Mouse (Mus musculus) monocyte, adult 5-6 weeks (primary cell): ENCODE results near the gene Arhgef28. TPM values are rescaled to one million over a fixed set of nuclear protein-coding genes. Genes with fewer than 3 reads are reported as not detected.
"Not testable (repeated sequence)": the region's sequence is repeated elsewhere in the genome, so short reads cannot be mapped to it uniquely, and the experiment has no call there.

Source experiments
- ATAC-seq: fragments of 153-309, 156-312 bp; replicated peaks from 2 replicates; pipeline ENCODE4 v1.8.0; 2017; ENCODE audit warnings: mild to moderate bottlenecking; ENCODE audit not compliant: low TSS enrichment, insufficient number of reproducible peaks, severe bottlenecking, poor library complexity, low FRiP score
- total RNA-seq: library from RNA; stranded (forward); fragments of 200-1000, 200-491, 200-594 nt; gene quantifications from 3 replicates; pipeline ENCODE4 v1.2.3, GENCODE M21; 2017

Gene Arhgef28
- total RNA-seq, 1 experiment from 2014 or later, result not detected

DNA sequence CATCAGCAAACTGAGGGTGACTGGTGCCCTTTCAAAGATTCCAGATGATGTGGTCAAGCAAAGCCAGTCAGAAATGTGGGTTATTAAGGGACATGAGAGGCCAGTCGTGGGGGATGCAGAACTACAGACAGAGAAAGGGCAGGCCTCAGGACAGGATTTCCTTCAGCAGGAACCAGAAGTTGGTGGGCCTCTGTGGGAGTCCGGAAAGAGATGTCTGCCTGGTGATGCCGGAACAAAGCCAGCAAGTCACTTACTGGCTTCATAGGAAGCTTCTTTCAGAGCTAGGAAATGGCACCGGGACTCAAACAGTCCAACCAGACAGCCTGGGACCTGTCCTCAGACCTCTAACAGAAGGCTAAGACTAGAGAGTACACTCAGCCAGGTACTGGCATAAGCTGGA, 67.5 kb downstream of the Arhgef28 start:
- ATAC-seq, result no peak

DNA sequence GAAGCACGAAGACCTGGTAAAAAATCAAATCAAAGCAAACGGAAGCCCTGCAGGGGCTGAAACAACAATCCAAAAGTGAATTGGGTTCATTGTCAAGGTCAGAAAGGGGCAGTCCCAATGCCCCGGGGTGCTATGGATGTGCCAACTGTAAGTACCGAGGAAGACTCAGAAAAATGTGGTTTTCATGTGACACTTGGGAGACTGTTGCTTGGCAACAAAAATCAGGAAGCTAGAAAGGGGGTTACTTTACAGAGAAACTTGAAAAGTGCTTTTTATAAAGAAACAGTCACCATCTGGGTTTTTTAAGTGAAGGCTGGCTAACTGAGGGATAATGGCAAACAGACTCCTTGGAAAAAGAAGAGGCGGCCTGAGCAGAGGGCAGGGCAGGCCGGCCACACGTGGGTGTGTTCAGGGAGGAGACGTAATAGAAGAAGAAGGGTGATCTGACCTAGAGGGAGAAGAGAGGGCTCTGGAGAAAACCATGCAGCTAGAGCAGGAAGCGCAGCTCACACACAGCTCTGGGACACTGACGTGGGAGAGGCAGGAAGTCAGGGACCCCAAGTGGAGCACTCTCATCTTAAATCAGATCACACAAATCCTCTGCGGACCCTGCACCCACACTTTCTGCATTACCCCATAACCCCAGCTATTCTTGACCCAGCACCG, 70.2 kb downstream of the Arhgef28 start:
- ATAC-seq, result no peak

DNA sequence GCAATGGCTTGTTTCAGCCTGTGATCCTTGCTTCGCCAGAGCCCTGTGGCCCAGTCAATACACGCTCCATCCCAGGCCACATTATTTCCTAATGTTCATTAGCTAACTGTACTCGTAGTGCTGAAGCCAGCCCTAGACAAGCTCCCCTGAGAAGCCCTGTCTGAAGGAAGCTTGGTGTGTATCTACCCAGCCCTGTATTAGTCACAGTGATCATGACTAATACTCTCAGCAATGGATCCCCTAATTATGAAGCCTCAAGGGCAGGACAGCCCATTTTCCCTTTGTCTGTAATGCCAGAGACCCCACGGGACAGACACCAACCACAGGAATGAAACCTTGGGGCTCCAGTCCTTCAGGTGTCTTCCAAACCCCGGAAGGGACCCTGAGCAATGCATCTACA, 73.3 kb downstream of the Arhgef28 start:
- no peak for ATAC-seq

DNA sequence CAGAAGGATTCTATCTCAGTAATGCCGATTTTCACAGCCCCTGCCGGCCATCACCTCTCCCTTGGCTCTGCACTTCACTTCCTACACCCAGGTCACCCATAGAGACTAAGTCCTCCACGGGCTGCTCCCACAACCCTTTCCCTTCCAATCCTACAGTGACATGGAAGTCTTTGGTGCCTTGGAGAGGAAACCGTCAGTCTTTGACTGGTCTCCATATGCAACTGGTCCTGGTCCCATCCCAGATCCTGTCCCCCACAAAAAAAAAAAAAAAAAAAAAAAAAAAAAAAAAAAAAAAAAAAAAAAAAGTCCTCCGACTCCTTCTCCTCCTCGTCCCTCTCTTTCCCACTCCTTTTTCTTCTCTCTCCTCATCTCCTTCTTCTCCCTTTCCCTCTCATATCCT, 74.0 kb downstream of the Arhgef28 start:
- ATAC-seq, result no peak

DNA sequence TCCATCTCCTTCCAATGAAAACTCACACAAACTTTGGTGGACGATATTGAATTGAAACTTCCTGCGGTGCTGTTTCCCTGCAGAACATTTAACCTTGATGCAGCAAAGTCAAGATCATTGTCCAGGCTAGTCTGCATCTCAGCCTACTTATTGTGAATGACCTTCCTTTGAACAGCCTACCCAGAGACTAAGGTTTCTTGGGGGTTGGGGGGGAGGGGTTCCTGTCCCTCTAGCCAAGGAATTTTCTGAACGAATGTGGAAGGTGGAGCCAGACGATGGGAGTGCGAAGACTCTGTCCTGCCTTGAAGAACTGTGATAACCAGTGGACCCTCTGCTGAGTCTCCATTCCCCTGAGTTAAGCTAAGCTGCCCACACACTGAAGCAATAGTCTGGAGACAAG, 80.6 kb downstream of the Arhgef28 start:
- no peak for ATAC-seq

DNA sequence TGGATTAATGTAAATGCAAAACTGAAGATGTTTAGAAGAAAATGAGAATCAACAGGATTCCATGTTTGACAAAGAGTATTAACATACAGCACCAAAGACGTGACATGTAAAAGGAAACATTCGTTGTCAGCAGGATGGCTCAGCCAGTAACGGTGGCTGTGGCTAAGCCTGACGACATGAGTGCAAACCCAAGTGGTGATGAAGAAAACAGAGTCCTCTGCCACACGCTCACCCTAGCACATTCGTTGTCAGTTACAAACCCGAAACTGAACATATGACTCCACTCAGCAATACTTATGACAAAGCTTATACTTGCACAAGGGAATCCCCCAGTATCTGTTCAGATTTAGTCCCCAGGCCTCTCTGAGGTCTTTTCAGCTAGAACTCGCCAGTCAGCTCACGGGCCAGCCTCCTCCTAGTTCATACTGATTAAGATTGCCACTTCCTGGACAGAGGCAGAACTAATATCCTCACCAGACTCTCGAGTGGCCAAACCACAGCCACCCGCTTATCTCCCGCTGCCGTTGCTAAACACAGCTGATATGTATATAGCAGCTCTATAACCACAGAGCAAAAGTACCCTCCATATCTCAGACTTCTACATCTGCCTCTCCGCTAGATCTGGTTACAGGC, 82.0 kb downstream of the Arhgef28 start:
- ATAC-seq, result peak; percentile 56

DNA sequence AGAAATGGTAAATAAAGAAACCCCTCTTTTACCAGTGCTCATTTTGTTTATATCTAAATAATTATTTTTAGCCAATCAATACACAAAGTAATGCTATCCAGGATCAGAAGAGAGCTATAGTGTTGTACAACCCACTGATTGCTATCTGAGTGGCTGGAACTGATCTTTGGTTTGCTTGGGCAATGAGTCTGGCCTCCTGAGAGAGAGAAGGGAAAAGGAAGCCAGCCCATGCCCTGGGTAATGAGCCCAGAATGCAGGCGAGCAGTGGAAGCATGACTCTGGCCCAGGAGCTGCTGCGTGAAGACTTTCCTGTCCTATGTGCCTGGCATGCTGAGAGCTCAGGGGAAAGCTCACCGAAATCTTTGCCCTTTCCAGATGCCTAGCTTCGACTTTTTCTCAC, 83.5 kb downstream of the Arhgef28 start:
- ATAC-seq, result no peak

DNA sequence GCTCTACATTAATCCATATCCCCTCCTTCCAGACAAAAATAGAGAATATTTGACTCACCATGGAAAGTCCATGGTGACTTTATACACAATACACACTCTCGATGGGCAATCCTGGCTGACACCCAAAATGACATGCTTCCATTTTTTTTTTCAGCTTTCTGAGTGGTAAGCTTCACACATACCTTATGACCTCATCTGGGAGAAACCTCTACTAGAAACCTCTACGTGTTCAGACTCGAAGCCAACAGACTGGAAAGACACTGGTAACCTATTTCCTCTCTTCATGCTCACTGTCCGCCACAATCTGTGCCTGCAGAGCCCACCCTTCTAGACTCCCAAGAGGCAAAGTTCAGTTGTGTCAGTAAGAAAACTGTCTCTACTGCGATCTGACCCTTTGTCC, 84.2 kb downstream of the Arhgef28 start:
- ATAC-seq, result no peak

DNA sequence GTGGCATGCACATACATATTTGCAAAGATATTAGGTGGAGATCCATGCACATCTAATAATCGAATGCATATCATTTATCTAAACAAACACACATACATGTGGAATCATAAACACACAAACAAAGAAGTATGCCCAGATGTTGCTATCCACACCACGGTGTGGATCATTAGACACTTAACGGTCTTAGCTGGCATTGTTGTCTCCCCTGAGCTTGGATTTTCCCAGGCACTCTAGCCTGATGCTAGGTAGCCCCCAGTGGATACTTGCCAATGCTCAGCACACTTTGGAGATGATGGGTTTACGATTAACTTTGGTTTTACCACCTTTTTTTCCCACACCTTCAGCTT, 85.1 kb downstream of the Arhgef28 start:
- no peak for ATAC-seq

DNA sequence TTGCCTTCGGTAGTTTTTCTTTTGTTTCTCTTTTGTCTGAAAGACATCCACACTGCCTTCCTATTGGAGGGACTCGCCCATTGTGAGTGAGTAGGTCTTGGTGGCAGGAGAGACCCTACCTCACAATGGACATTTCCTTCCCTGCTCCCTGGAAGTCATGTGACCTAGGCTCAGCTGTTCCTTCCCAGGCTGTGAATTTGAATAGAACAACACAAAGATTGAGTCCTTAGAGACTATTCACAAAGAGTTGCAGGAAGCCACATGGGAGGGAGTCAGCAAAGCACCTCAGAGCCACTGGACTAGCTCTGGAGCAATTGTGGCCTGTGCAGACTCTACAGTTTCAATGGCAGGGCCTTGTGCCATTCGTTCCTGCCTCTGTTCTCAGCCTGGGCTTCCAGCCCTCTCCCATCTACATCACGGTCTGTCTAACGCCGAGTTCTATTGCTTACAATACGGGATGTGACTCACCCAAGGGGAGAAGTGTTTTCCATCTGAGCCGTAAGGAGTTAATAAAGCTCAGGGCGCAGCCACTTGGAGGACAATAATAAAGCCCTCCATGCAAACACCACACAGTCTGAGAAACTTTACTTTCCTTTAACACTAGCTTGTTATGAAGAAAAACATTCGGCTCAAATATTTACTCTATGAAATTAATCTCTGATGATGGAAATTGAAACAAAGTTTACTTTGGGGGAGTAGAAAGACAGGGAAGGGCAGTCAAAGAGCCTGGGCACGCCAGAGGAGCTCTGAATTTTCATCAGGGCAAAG, 85.7 kb downstream of the Arhgef28 start:
- no peak for ATAC-seq

DNA sequence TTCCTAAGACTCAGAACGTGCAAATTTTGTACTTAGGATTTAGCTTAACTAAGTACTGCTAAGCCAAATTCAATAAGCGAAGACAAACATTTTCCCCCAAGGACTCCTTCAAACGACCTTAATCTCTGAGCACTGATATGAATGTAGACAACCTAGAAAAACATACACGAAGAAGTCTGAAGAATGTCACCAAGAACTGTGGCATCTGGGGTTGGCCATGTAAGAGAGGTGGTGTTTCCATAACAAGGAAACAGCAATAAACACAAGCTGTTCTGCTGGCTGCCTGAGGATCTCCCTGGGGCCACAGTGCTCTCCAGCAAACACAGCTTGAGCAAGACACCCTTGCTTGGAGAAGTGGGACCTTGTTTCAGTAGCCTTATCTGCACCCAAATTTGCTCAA, 87.9 kb downstream of the Arhgef28 start:
- ATAC-seq, result no peak

DNA sequence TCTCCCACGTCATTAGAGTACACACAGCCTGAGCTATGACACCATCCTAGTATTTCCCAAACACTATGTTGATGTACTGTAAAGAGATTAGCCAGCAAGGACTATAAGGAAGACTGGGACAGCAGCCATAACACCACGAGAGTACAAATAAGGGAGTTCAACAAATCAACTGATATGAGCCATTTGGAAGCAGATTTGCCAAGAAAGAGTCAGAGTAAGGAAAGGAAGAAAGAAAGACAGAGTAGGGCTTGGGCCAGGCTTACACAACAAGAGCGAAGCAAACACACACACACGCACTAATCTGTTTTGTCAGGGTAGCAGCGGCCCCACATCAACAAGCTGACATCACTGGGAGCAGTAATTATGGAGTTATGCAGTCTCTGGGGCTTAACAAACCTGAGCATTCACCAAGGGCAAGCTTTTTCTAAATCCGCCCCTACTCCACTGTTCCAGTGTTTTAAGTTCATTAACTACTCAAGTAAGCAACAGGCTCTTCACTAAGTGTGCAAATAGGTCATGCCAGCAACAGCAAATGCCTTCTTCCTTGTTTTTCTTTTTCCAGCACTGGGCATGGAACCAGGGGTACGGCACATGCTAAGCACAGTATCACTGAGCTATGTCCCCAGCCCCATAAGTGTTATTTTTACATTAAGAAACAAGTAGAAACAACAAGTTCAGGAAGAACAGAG, 88.5 kb downstream of the Arhgef28 start:
- no peak for ATAC-seq

DNA sequence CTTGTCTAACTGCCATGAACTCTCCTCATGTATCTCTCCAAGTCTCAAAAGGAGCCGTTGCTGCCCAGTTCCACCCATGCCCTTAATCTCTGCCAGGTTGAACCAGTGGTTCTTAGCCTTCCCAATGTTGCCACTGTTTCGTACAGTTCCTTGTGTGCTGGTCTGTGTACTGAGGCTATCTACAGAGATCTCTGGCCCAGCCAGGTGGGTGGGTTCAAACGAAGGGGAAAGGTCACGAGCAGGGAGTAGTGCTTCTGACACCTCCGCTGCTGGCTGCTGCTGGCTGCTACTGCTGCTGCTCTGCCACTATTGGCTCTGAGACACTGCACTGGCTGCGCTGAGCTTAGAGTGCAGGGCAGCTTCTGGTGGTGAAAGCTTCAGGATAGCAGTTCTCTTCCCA, 90.6 kb downstream of the Arhgef28 start:
- no peak for ATAC-seq

DNA sequence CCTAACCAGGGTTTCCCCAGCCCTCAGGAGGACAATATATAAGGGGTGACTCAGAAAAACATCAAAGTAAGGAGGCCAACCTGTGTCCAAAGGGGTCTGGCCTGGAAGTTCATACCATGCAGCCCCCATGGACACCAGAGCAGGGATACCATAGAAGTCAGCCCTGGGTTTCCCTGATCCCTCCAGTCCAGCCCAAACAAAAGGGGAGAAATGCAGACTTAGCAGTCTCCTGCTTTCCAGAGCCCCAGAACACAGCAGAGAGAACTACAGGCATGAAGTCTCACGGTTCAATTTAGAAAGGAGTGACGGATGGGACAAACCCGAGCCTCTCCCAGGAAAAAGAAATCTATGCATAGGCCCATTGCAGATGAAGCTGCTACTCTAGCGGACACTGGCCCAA, 91.2 kb downstream of the Arhgef28 start:
- ATAC-seq, result no peak

DNA sequence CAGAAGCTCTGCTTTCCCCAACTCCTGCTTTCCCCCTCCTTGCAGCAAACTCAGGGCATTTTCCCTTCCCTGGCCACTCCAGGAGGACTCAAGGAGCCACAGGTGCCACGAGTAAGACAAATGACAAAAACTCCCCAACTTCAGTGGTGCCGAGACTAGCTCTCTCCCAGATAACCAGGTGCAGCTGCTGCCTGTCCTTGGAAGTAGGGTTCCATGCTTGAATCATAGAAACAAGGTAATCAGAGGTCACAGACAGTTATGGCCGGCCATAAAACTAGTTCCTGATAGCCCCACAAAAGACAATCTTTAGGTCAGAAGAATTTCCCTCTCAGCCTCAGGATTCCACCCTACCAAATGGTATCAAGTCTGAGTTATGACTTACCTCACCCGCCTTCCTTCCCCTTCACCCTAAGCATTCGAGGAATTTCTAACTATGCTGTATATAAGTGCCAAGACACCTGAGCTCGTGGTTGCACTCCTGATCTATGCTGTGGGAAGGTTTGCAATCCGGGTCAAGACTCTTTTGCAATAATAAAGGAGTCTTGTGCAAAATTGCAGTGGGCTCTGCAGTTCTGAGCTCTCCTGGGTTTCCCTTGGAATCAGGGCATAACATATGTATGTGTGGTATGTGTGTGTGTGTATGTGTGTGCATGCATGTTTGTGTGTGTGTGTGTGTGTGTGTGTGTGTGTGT, 93.3 kb downstream of the Arhgef28 start:
- ATAC-seq, result no peak

DNA sequence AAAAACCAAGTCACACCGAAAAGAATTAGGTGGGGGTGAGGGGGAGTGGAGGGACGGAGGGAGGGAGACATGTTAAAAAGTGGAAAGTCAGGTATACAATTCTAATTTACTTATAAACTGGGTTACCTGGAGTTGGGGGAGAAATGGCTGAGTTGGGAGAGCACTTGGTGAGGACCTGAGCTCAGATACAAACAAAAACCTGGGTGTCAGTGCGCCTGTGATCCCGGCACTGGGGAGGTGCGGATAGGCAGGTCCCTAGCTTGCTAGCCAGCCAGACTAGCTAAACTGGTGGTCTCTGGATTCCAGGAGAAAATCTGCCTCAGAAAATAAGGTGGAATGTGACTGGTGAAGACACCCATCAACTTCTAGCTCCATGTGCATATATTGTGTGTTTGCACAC, 94.7 kb downstream of the Arhgef28 start:
- no peak for ATAC-seq

DNA sequence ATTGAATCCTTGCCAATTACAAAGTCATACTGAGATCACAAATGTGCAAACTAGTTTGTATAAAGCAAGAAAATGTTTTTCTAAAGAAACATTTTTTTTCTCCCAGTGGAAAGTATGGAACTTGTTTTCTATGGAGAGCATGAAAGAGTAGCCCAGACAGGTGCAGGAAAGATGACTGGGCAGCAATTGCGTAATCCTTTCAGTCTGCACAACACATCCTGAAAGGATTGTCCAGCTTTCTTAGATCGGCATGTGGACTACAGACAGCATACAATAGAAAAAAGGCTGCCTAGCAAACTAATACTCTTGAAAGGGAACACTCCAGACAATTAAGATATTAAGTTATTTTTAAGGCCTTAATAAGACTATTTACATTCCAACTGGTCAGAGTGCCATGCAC, 95.2 kb downstream of the Arhgef28 start:
- ATAC-seq, result no peak

DNA sequence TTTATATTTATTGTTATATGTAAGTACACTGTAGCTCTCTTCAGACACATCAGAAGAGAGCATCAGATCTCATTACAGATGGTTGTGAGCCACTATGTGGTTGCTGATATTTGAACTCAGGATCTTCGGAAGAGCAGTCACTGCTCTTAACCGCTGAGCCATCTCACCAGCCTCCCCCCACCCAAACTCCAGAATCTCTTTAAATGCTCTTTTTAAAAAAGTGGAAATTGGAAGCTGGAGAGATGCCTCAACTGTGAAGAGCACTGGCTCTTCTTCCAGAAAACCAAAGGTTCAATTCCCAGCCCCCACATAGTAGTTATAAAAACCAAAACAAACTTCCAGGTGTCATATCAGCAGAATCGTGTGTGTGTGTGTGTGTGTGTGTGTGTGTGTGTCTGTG, 97.8 kb downstream of the Arhgef28 start:
- not testable (repeated sequence) for ATAC-seq

DNA sequence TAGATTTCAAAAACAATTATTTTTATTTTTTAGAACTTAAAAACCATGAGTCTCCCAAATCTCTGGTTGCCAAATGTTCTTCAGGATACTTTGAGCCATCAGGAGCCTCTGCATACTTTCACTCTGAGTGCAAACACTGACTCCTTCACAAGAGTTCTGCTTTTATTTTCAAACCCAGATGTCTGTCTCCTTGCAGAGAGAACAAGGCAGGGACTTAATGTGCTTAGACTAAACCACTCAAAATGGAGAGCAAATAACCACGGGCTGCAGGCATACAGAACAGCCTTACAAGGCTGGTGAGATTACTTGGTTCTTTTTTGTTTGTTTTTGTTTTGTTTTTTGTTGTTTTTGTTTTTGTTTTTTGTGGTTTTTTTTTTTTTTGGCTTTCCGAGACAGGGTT, 98.6 kb downstream of the Arhgef28 start:
- ATAC-seq, result no peak
